Mouse (Mus musculus): Measurements from ENCODE around the gene Hmg20a.

DNA sequence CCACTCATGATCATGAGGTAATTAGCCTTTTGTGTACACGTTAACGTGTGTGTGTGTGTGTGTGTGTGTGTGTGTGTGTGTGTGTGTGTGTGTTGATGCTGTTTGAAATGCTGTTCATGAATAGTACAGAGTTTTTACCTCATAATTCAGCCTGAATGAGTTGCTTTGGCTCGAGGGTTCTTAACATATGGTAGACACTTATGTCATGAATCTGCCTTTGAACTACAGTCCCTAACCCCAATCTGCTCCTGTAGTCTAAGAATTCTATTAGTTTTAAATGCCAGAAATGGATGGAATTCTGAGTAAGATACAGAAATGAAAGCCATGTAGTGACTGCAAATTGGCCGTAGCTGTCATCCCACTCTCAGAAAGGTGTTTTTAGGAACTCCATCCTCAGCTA, 64.2 kb downstream of the Hmg20a start:
- no peak for TF ChIP-seq EP300 (IDR thresholded peaks at IDR 0.05)
- TF ChIP-seq CTCF (IDR thresholded peaks at IDR 0.05) = no peak

All from lung, postnatal 0 days (tissue).